Mouse (Mus musculus) C2C12 (cell line): ENCODE results near the gene Slc4a11. TPM values are rescaled to one million over a fixed set of nuclear protein-coding genes. Genes with fewer than 3 reads are reported as not detected.

Source experiments
- H3K27me3 ChIP-seq: one replicate; pipeline ENCODE4 v1.6.1; 2011; ENCODE audit not compliant: control insufficient read depth, insufficient read depth, insufficient read length
- H3K36me3 ChIP-seq: one replicate; pipeline ENCODE4 v1.6.1; 2011; ENCODE audit not compliant: control insufficient read depth, insufficient read depth
- H3K4me3 ChIP-seq: one replicate; pipeline ENCODE4 v1.5.1; 2011; ENCODE audit warnings: mild to moderate bottlenecking, control low read depth; ENCODE audit not compliant: poor library complexity, insufficient read depth, severe bottlenecking
- H3K79me2 ChIP-seq: one replicate; pipeline ENCODE4 v1.6.1; 2011; ENCODE audit not compliant: control insufficient read depth, insufficient read depth
- H3K79me3 ChIP-seq: one replicate; pipeline ENCODE4 v1.6.1; 2011; ENCODE audit warnings: low read depth, control low read depth
- H3ac ChIP-seq: one replicate; pipeline ENCODE3; 2011; ENCODE audit warnings: low read depth; ENCODE audit not compliant: control insufficient read depth, insufficient read length
- CEBPB ChIP-seq: IDR thresholded peaks from one replicate; pipeline ENCODE4 v1.6.1; 2011; ENCODE audit warnings: low read depth, mild to moderate bottlenecking, control low read depth, moderate library complexity
- CTCF ChIP-seq: IDR thresholded peaks from one replicate; pipeline ENCODE4 v1.5.1; 2011; ENCODE audit not compliant: control insufficient read depth, insufficient read depth, insufficient read length
- FOSL1 ChIP-seq: IDR thresholded peaks from one replicate; pipeline ENCODE4 v1.8.0; 2011; ENCODE audit warnings: mild to moderate bottlenecking, low read length; ENCODE audit not compliant: poor library complexity, insufficient read depth, severe bottlenecking
- MAX ChIP-seq: IDR thresholded peaks from one replicate; pipeline ENCODE4 v1.6.1; 2011; ENCODE audit warnings: mild to moderate bottlenecking, control low read depth
- MYOD1 ChIP-seq: IDR thresholded peaks from one replicate; pipeline ENCODE4 v1.6.1; 2011; ENCODE audit warnings: low read depth; ENCODE audit not compliant: control insufficient read depth, insufficient read length
- MYOG ChIP-seq: IDR thresholded peaks from one replicate; pipeline ENCODE4 v1.6.1; 2011; ENCODE audit not compliant: control insufficient read depth, insufficient read length; ENCODE audit errors: extremely low read depth
- USF1 ChIP-seq: IDR thresholded peaks from one replicate; pipeline ENCODE4 v1.6.1; 2011; ENCODE audit warnings: low read depth, mild to moderate bottlenecking, control low read depth, moderate library complexity
- polyA plus RNA-seq: library from polyadenylated mRNA; unstranded; fragments of >200 nt; fragmentation: generic; extraction: Trizol; gene quantifications from one replicate; pipeline ENCODE4 v1.2.1, GENCODE M21; 2012; ENCODE audit warnings: missing spikeins

The Slc4a11 gene
- polyA plus RNA-seq, 1 experiment: 1.9 TPM

- Histone ChIP-seq H3ac (no peak overlapping the region), H3K4me3 (no peak overlapping the region), H3K27me3 (no peaks in the 10 kb centered on the region), H3K79me2 (no peaks in the 10 kb centered on the region), H3K36me3 (peaks cover 97% of the 10 kb centered on the region), H3K79me3 (no peaks in the 10 kb centered on the region)
- no peak for TF ChIP-seq CTCF
- TF ChIP-seq MYOG: no peak
- no peak for TF ChIP-seq USF1
- no peak for TF ChIP-seq FOSL1
- no peak for TF ChIP-seq MYOD1
These were observed 20.1 kb downstream of the Slc4a11 start for GRCm38 (mm10) chr2:130677211-130677610.

- Histone ChIP-seq H3ac (peak within 1 kb of the TSS; percentile 91), H3K4me3 (peak within 1 kb of the TSS; percentile 84)
- peak; percentile 39 for TF ChIP-seq MAX
- TF ChIP-seq CEBPB: no peak
- TF ChIP-seq MYOD1: no peak
- peak; percentile 46 for TF ChIP-seq CTCF
- TF ChIP-seq FOSL1: no peak
These were observed 29.8 kb downstream of the Slc4a11 start, which contains the start of gene Itpa for GRCm38 (mm10) chr2:130667559-130667958. Gene Itpa (plus strand): TSS chr2:130667610.

GRCm38 (mm10) chr2:130664102-130664701, 33.1 kb downstream of the Slc4a11 start, which contains the start of gene Ddrgk1:
Gene Ddrgk1 (minus strand): TSS chr2:130664659.
- H3K4me3 ChIP-seq: peak within 1 kb of the TSS; percentile 36
- H3K27me3 ChIP-seq: no peaks in the 10 kb centered on the region
- H3ac ChIP-seq: peak within 1 kb of the TSS; percentile 91

More at GRCm38 (mm10) chr2:130667559-130667958, 29.8 kb downstream of the Slc4a11 start, which contains the start of gene Itpa:
- Histone ChIP-seq H3K36me3 (peaks cover 26% of the 10 kb centered on the region), H3K79me3 (peaks cover 37% of the 10 kb centered on the region), H3K27me3 (no peaks in the 10 kb centered on the region), H3K79me2 (peaks cover 59% of the 10 kb centered on the region)

GRCm38 (mm10) chr2:130663342-130663741, 34.0 kb downstream of the Slc4a11 start:
- Histone ChIP-seq H3K4me3 (peak overlapping the region; percentile 36), H3K79me3 (peaks cover 13% of the 10 kb centered on the region), H3K27me3 (no peaks in the 10 kb centered on the region), H3ac (peak overlapping the region; percentile 91), H3K79me2 (peaks cover 25% of the 10 kb centered on the region), H3K36me3 (peaks cover 36% of the 10 kb centered on the region)
- TF ChIP-seq MYOG: no peak

More at GRCm38 (mm10) chr2:130664102-130664701, 33.1 kb downstream of the Slc4a11 start, which contains the start of gene Ddrgk1:
- Histone ChIP-seq H3K79me3 (peaks cover 21% of the 10 kb centered on the region), H3K36me3 (peaks cover 28% of the 10 kb centered on the region), H3K79me2 (peaks cover 34% of the 10 kb centered on the region)
- TF ChIP-seq USF1 (no peak), MAX (peak; percentile 46), MYOG (no peak)

- no peak for TF ChIP-seq USF1
- TF ChIP-seq CTCF: no peak
- no peak for TF ChIP-seq MYOD1
- TF ChIP-seq CEBPB: no peak
- TF ChIP-seq MAX: no peak
- no peak for TF ChIP-seq FOSL1
- H3K79me3 ChIP-seq: peaks cover 3% of the 10 kb centered on the region
- H3K27me3 ChIP-seq: no peaks in the 10 kb centered on the region
- H3ac ChIP-seq: no peak overlapping the region
- peaks cover 81% of the 10 kb centered on the region for H3K36me3 ChIP-seq
- peaks cover 13% of the 10 kb centered on the region for H3K79me2 ChIP-seq
- H3K4me3 ChIP-seq: no peak overlapping the region
These were observed 38.8 kb downstream of the Slc4a11 start for GRCm38 (mm10) chr2:130658530-130658929.

- TF ChIP-seq USF1: no peak
- no peak for TF ChIP-seq MAX
- no peak for TF ChIP-seq CTCF
- no peak for TF ChIP-seq MYOD1
- no peak for TF ChIP-seq FOSL1
- TF ChIP-seq CEBPB: no peak
- TF ChIP-seq MYOG: no peak
- H3K36me3 ChIP-seq: peaks cover 87% of the 10 kb centered on the region
These were observed 39.8 kb downstream of the Slc4a11 start for GRCm38 (mm10) chr2:130657541-130657940.

More at GRCm38 (mm10) chr2:130657541-130657940, 39.8 kb downstream of the Slc4a11 start:
- no peaks in the 10 kb centered on the region for H3K79me3 ChIP-seq
- H3ac ChIP-seq: no peak overlapping the region
- peaks cover 3% of the 10 kb centered on the region for H3K79me2 ChIP-seq
- no peak overlapping the region for H3K4me3 ChIP-seq
- no peaks in the 10 kb centered on the region for H3K27me3 ChIP-seq
